ENCODE assay signal across 8 mouse cellular contexts in genomic region chr9:120935634-120935922, GRCm38 (mm10). TPM values are rescaled to one million over a fixed set of nuclear protein-coding genes. Genes with fewer than 3 reads are reported as not detected.
DNase-seq lines count a peak whose midpoint lies in the region; ATAC-seq and TF ChIP-seq lines count a peak whose summit lies in the region.

No protein-coding gene starts in this region.

- H3K36me3 ChIP-seq in kidney, postnatal 0 days (ENCODE audit: insufficient read depth, low read length): no peaks in the 10 kb centered on the region
- peaks cover 28% of the 10 kb centered on the region for H3K36me3 ChIP-seq in embryonic facial prominence, embryonic 10.5 days (replicated peaks)
- H3K36me3 ChIP-seq in limb, embryonic 10.5 days: peaks cover 30% of the 10 kb centered on the region
- no peaks in the 10 kb centered on the region for H3K36me3 ChIP-seq in neural tube, embryonic 12.5 days

- H3K4me2 ChIP-seq in kidney, postnatal 0 days (ENCODE audit: low read length): peak overlapping the region; percentile 69
- H3K4me2 ChIP-seq in neural tube, embryonic 12.5 days (replicated peaks): peak overlapping the region; percentile 89

- 4% methylated on average over 4 of the region's 4 CpGs for WGBS in kidney, postnatal 0 days
- 30% methylated on average over 4 of the region's 4 CpGs for WGBS in embryonic facial prominence, embryonic 10.5 days
- WGBS in limb, embryonic 10.5 days: 35% methylated on average over 4 of the region's 4 CpGs
- 15% methylated on average over 4 of the region's 4 CpGs for WGBS in neural tube, embryonic 12.5 days

- H3K4me1 ChIP-seq in kidney, postnatal 0 days (replicated peaks; ENCODE audit: insufficient read depth, low read length): peaks cover 28% of the 10 kb centered on the region
- H3K4me1 ChIP-seq in embryonic facial prominence, embryonic 10.5 days: peaks cover 65% of the 10 kb centered on the region
- peaks cover 61% of the 10 kb centered on the region for H3K4me1 ChIP-seq in limb, embryonic 10.5 days
- H3K4me1 ChIP-seq in neural tube, embryonic 12.5 days: peaks cover 54% of the 10 kb centered on the region

- TF ChIP-seq CTCF in kidney, postnatal 0 days (IDR thresholded peaks at IDR 0.05; ENCODE audit: low read depth): no peak

- H3K9ac ChIP-seq in kidney, postnatal 0 days (ENCODE audit: low read depth, low read length): peak overlapping the region; percentile 99; the same call in 1 of the 2 replicates
- peak overlapping the region; percentile 92 for H3K9ac ChIP-seq in neural tube, embryonic 12.5 days

- peak overlapping the region; percentile 97 for H3K27ac ChIP-seq in kidney, postnatal 0 days
- H3K27ac ChIP-seq in embryonic facial prominence, embryonic 10.5 days (replicated peaks): peak overlapping the region; percentile 97; the same call in 1 of the 2 replicates
- no peak overlapping the region for H3K27ac ChIP-seq in limb, embryonic 10.5 days
- H3K27ac ChIP-seq in neural tube, embryonic 12.5 days: no peak overlapping the region

- no peak for ATAC-seq in kidney, postnatal 0 days (replicated peaks; ENCODE audit: low FRiP score, low read depth)
- ATAC-seq in neural tube, embryonic 12.5 days (ENCODE audit: low FRiP score, low read depth): no peak
- no peak for ATAC-seq in erythroid progenitor cell, adult 5-6 weeks (replicated peaks; ENCODE audit: low FRiP score, poor library complexity, severe bottlenecking)

- DNase-seq in kidney, postnatal 0 days (ENCODE audit: low spot score): no peak
- DNase-seq in kidney, adult 8-10 months: no peak
- no peak for DNase-seq in embryonic facial prominence, embryonic 10.5 days (ENCODE audit: low spot score)
- no peak for DNase-seq in limb, embryonic 10.5 days (ENCODE audit: low spot score)
- DNase-seq in adrenal gland, adult 2 months: no peak
- DNase-seq in urinary bladder, postnatal 36 days (ENCODE audit: low spot score in 2 of 2): no peak

- H3K4me3 ChIP-seq in kidney, postnatal 0 days (replicated peaks; ENCODE audit: low read depth, low read length): peak overlapping the region; percentile 87
- H3K4me3 ChIP-seq in embryonic facial prominence, embryonic 10.5 days: peak overlapping the region; percentile 93
- H3K4me3 ChIP-seq in limb, embryonic 10.5 days: peak overlapping the region; percentile 93
- peak overlapping the region; percentile 94 for H3K4me3 ChIP-seq in neural tube, embryonic 12.5 days

- H3K9me3 ChIP-seq in kidney, postnatal 0 days (replicated peaks; ENCODE audit: low read length): no peaks in the 10 kb centered on the region
- no peaks in the 10 kb centered on the region for H3K9me3 ChIP-seq in embryonic facial prominence, embryonic 10.5 days
- no peaks in the 10 kb centered on the region for H3K9me3 ChIP-seq in limb, embryonic 10.5 days (replicated peaks)
- H3K9me3 ChIP-seq in neural tube, embryonic 12.5 days: no peaks in the 10 kb centered on the region

- no peaks in the 10 kb centered on the region for H3K27me3 ChIP-seq in kidney, postnatal 0 days (ENCODE audit: insufficient read depth, low read length)
- no peaks in the 10 kb centered on the region for H3K27me3 ChIP-seq in embryonic facial prominence, embryonic 10.5 days (replicated peaks; ENCODE audit: low read depth, poor library complexity, severe bottlenecking)
- no peaks in the 10 kb centered on the region for H3K27me3 ChIP-seq in limb, embryonic 10.5 days (ENCODE audit: low read depth, poor library complexity, severe bottlenecking)
- no peaks in the 10 kb centered on the region for H3K27me3 ChIP-seq in neural tube, embryonic 12.5 days (replicated peaks)

RNA-seq across cellular contexts. Expression of gene Ctnnb1, which starts 6.6 kb away (rescaled TPM):
- polyA plus RNA-seq in kidney, postnatal 0 days (2015; fragmentation: Nextera tagmentation; extraction: Ambion mirVana): 460 and 470 TPM in 2 replicates
- polyA plus RNA-seq in embryonic facial prominence, embryonic 10.5 days (2016; fragmentation: Nextera tagmentation; extraction: Ambion mirVana): 584 and 637 TPM in 2 replicates
- 583 and 698 TPM in 2 replicates for polyA plus RNA-seq in limb, embryonic 10.5 days (2016; fragmentation: Nextera tagmentation; extraction: Ambion mirVana)
- 589 and 619 TPM in 2 replicates for polyA plus RNA-seq in neural tube, embryonic 12.5 days (2016; fragmentation: Nextera tagmentation; extraction: Ambion mirVana)
- total RNA-seq in erythroid progenitor cell, adult 5-6 weeks (2015; ENCODE audit: low replicate concordance): 221 and 237 TPM in 2 replicates
- total RNA-seq in erythroid progenitor cell, adult 5-6 weeks (2017; ENCODE audit: low replicate concordance): 220 and 279 TPM in 2 replicates
- 100 to 1,000 TPM; 723 to 888 TPM for total RNA-seq in adrenal gland, adult 2 months (2021)
- polyA plus RNA-seq in adrenal gland, adult 2 months (2012; rRNA removed): 78.3 and 197 TPM in 2 replicates

Comparison
In these comparisons a context has a peak if more than half of its experiments do, and no peak if none do; other contexts are left out.
1. H3K27ac ChIP-seq: peak in kidney, postnatal 0 days (single experiment) and embryonic facial prominence, embryonic 10.5 days (single experiment); none in limb, embryonic 10.5 days (single experiment) and neural tube, embryonic 12.5 days (single experiment).
2. Peak in every context shown above with its lines, with median percentiles within 50 percentile points of each other: H3K4me3 ChIP-seq.